Mouse (Mus musculus) thymus, adult 2 months (tissue): ENCODE results near the gene Negr1. TPM values are rescaled to one million over a fixed set of nuclear protein-coding genes. Genes with fewer than 3 reads are reported as not detected.

ENCODE experiments used
- DNase-seq: peaks from one replicate; pipeline ENCODE4 v3.0.0; 2021
- H3K27ac ChIP-seq: fragments of 200-500 bp; 2 replicates; pipeline ENCODE4 v1.5.1; 2012; ENCODE audit warnings: low read length, control low read depth; ENCODE audit not compliant: control insufficient read depth, insufficient read depth
- H3K27me3 ChIP-seq: fragments of 200-500 bp; 2 replicates; pipeline ENCODE4 v1.6.1; 2012; ENCODE audit warnings: mild to moderate bottlenecking, low read length, moderate library complexity, mixed read lengths; ENCODE audit not compliant: control insufficient read depth, insufficient read depth
- H3K36me3 ChIP-seq: fragments of 200-500 bp; 2 replicates; pipeline ENCODE4 v1.6.1; 2012; ENCODE audit warnings: mild to moderate bottlenecking, low read length, moderate library complexity; ENCODE audit not compliant: control insufficient read depth, insufficient read depth
- H3K4me1 ChIP-seq: fragments of 200-500 bp; replicated peaks from 2 replicates; pipeline ENCODE4 v1.6.1; 2012; ENCODE audit warnings: low read length; ENCODE audit not compliant: control insufficient read depth, insufficient read depth
- H3K4me3 ChIP-seq: fragments of 200-500 bp; 2 replicates; pipeline ENCODE4 v1.5.1; 2012; ENCODE audit warnings: mild to moderate bottlenecking, low read length, control low read depth, moderate library complexity; ENCODE audit not compliant: control insufficient read depth, insufficient read depth
- CTCF ChIP-seq: fragments of 200-500 bp; IDR thresholded peaks from 2 replicates; pipeline ENCODE4 v1.5.1; 2012; ENCODE audit warnings: mild to moderate bottlenecking, control low read depth, low read length, moderate library complexity, borderline replicate concordance; ENCODE audit not compliant: control insufficient read depth, poor library complexity, insufficient read depth; ENCODE audit errors: extremely low read depth
- POLR2A ChIP-seq: fragments of 200-500 bp; IDR thresholded peaks from 2 replicates; pipeline ENCODE4 v1.6.1; 2012; ENCODE audit warnings: mild to moderate bottlenecking, low read length, control low read depth, moderate library complexity; ENCODE audit not compliant: control insufficient read depth, poor library complexity, insufficient read depth; ENCODE audit errors: extremely low read depth
- WGBS: fragments of 180-500 bp; shearing (Covaris S2); methylation state at CpG from one replicate; pipeline ENCODE4 v1.1.7; 2018; 5-methylcytosine and 5-hydroxymethylcytosine counted together
- polyA plus RNA-seq: library from polyadenylated mRNA; depleted of rRNA; stranded (reverse); fragments of >200 nt; gene quantifications from 2 replicates; pipeline ENCODE4 v1.2.3, GENCODE M21; 2012

The Negr1 gene
- polyA plus RNA-seq, 1 experiment, result 0.67 TPM

DNA sequence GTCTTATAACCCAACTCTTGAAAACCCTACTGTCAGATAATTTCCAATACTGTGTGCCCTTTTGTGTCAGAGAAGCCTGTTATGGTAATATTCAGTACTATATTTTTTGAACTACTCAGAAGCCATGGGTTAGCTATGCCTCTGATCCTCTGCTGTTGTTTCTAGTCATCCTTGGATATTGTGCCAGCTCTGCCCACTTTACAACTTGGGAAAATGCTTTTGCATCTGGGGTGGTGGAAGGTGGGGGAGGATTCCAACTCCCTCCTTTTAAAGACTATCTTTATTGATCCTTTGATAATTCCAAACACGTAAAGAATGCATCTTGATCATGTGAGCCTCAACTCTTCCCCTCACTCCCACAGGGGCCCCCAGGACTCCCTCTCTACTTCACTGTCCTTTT is 361.6 kb downstream of the Negr1 start:
- Histone ChIP-seq H3K36me3 (no peaks in the 10 kb centered on the region), H3K4me1 (no peaks in the 10 kb centered on the region), H3K4me3 (no peak overlapping the region), H3K27me3 (no peaks in the 10 kb centered on the region), H3K27ac (no peak overlapping the region)
- TF ChIP-seq CTCF, result no peak
- whole genome bisulfite sequencing, result 86% methylated on average over 1 of the region's 1 CpGs
- DNase-seq, result no peak

DNA sequence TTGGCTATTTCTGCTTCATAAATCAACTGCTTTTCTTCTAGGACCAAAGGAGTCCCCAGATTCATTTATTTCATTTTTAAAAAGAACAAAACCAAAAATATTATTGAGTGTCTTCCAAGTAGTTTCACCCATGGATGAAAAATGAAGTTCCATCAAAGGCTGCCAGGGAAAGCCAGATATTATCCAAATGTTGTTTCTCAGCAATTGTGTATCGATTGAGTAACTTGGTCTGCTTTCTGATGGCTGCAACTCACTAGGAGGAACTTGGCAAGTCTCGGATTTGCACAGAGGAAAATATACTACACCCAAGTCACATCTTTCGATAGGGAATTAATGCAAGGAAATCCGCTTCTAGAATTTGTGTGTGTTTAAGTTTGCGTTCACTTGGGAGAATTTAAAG is 363.5 kb downstream of the Negr1 start:
- Histone ChIP-seq H3K4me3 (no peak overlapping the region), H3K36me3 (no peaks in the 10 kb centered on the region), H3K27me3 (no peaks in the 10 kb centered on the region), H3K4me1 (no peaks in the 10 kb centered on the region), H3K27ac (no peak overlapping the region)
- 92% methylated on average over 5 of the region's 5 CpGs for WGBS
- TF ChIP-seq CTCF, result no peak
- TF ChIP-seq POLR2A, result no peak
- DNase-seq, result no peak

DNA sequence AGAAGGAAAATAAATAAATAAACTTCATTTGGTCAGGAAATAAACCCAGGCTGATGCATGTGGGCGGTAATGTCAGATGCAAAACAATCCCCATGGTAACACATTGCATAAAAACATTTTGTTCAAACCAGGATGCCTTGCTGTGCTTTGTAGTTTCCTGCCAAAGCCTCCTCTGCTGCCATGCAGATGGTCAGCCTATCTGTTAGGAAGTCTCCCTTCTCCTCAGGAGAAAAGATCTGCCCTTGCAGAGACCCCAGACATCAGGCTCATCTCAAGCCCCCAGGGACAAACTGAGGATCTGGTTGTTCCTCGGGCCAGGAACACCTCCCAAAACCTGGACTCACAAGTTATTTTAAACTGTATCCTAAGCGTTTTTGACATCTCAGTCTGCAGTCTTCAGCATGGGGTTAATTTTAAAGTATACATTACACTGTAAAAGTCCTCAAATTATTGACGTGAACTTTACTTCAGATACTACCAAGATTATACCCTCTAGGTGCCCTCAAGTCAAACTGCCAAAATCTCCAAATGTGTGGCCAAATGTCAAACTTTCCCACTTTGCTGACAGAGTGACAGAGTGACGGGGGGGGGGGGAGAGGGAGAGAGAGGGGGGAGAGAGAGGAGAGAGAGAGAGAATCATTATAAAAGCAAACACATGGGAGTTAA is 366.9 kb downstream of the Negr1 start:
- Histone ChIP-seq H3K4me1 (no peaks in the 10 kb centered on the region), H3K27me3 (no peaks in the 10 kb centered on the region), H3K4me3 (no peak overlapping the region), H3K36me3 (no peaks in the 10 kb centered on the region), H3K27ac (no peak overlapping the region)
- TF ChIP-seq CTCF, result no peak
- TF ChIP-seq POLR2A, result no peak
- WGBS, result 82% methylated on average over 5 of the region's 5 CpGs
- DNase-seq, result no peak

DNA sequence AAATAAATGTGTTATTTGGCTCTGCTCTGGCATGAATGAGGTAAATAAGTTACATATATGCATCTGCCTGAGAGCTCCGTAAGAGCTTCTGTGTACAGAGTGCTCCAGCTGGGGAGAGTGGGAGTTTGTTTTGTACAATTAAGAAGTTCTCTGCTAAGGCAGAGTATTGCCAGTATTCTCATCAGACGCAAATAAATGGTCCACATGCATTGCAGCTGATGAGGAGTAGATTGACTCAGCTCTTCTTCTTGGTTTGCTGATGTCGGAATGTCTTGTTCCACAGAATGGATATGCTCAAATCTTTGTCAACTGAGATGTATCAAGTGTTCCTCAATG is 367.4 kb downstream of the Negr1 start:
- no peak overlapping the region for H3K4me3 ChIP-seq
- no peaks in the 10 kb centered on the region for H3K36me3 ChIP-seq
- TF ChIP-seq POLR2A (no peak), CTCF (no peak)
- no peaks in the 10 kb centered on the region for H3K4me1 ChIP-seq
- H3K27me3 ChIP-seq, result no peaks in the 10 kb centered on the region
- no peak for DNase-seq
- H3K27ac ChIP-seq, result no peak overlapping the region
- WGBS, result 94% methylated on average over 3 of the region's 3 CpGs

DNA sequence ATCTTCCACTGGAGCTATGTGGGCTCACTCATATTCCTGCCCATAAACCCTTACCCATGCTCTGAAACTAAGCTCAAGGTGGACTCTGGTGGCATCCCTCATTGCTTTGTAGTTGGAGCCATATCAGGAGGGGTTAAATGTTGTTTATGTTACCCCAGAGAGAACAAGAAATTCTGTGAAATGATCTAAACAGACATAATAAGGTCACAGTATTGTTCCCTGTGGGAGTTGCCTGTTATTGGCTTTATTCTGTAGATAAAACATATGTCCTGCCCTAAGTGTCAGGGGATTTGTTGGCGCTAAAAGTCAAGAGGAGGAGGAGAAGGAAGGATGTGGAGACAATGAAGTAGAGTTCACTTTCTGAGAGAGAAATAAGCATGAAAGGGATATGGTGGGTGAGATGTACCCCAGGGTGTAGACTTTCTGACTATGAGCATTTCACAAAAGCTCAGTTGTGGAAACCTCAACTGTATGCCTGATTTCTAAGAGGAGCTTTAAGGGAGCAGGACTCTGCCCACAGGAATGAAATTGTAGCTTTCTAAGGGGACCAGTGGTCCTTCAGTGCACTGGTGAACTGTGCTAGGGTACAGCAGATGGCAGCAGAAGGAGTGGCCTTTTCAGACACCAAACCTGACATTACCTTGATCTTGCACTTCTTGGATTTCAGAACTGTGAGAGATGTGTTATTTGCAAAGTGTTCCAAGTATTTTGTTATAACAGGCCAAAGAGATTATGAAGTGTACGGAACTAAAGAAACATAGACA is 368.3 kb downstream of the Negr1 start:
- TF ChIP-seq CTCF (no peak), POLR2A (no peak)
- no peaks in the 10 kb centered on the region for H3K36me3 ChIP-seq
- no peak overlapping the region for H3K27ac ChIP-seq
- no peak for DNase-seq
- H3K27me3 ChIP-seq, result no peaks in the 10 kb centered on the region
- H3K4me1 ChIP-seq, result no peaks in the 10 kb centered on the region
- H3K4me3 ChIP-seq, result no peak overlapping the region
- 84% methylated on average over 2 of the region's 2 CpGs for WGBS

DNA sequence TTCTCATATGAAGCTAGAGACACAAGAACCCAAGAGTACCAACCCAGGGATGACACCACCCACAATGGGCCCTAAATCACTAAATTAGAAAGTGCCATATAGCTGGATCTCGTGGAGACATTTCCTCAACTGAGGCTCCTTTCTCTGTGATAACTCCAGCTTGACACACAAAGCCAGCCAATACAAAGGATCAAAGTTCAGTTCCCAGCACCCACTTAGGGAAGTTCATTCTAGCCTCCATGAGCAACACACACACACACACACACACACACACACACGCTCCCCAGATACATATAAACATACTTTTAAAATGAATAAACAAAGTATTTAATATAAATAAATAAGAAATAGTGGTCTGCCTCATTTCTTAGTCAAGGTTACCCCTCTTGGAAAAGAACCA is 369.4 kb downstream of the Negr1 start:
- H3K27ac ChIP-seq, result no peak overlapping the region
- H3K36me3 ChIP-seq, result no peaks in the 10 kb centered on the region
- WGBS, result 81% methylated on average over 2 of the region's 2 CpGs
- TF ChIP-seq CTCF (no peak), POLR2A (no peak)
- no peak for DNase-seq
- H3K4me3 ChIP-seq, result no peak overlapping the region
- no peaks in the 10 kb centered on the region for H3K27me3 ChIP-seq
- H3K4me1 ChIP-seq, result no peaks in the 10 kb centered on the region
